Mouse (Mus musculus): ENCODE results near the gene Krt88.

DNA sequence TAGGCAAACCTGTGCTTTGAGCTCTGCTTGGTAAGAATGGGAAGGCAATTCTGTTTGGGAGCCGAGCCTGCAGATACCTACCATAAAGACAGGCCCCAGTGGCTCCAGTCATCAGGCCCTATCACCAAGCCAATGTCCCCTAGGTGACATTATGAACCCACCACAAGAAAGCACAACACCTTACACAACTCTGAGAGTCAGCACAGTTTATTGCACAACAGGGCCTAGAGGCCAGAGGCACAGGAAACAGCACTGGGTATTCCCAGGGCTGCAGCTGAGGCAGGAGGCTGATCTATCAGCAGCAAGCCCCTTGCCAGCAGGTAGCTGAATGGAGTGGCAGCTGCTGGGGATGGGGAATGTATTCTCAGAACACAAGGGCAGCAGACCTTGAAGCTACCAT, 37.4 kb downstream of the Krt88 start:
- TF ChIP-seq CTCF (conservative IDR thresholded peaks at IDR 0.05 in 1 of 2, IDR thresholded peaks at IDR 0.05 in 1 of 2; ENCODE audit: low read depth in 2 of 2, low read length in 2 of 2) (no peak), CHD1 (IDR thresholded peaks at IDR 0.05; ENCODE audit: low read depth, low read length) (no peak), ELF1 (IDR thresholded peaks at IDR 0.05; ENCODE audit: low read depth, low read length) (no peak), ZMIZ1 (IDR thresholded peaks at IDR 0.05; ENCODE audit: low read depth, low read length) (no peak), MAX (IDR thresholded peaks at IDR 0.05; ENCODE audit: low read length) (no peak), SMC3 (IDR thresholded peaks at IDR 0.05; ENCODE audit: low read depth, low read length) (no peak), MAFK (IDR thresholded peaks at IDR 0.05; ENCODE audit: insufficient replicate concordance, low read length) (no peak), ETS1 (conservative IDR thresholded peaks at IDR 0.05; ENCODE audit: low read depth, low read length) (no peak), MXI1 (IDR thresholded peaks at IDR 0.05; ENCODE audit: low read depth, low read length) (no peak), NELFE (IDR thresholded peaks at IDR 0.05; ENCODE audit: low read depth, low read length) (no peak), JUND (conservative IDR thresholded peaks at IDR 0.05; ENCODE audit: low read depth, low read length) (no peak), UBTF (IDR thresholded peaks at IDR 0.05; ENCODE audit: low read depth, low read length) (no peak), POLR2A (IDR thresholded peaks at IDR 0.05; ENCODE audit: low read depth, low read length) (no peak)

All from CH12.LX (cell line).